Mouse (Mus musculus) left cerebral cortex, adult 8-10 months (tissue): ENCODE measurements around the gene Gm21209. TPM values are rescaled to one million over a fixed set of nuclear protein-coding genes. Genes with fewer than 3 reads are reported as not detected.
"Not testable (repeated sequence)": the region's sequence is repeated elsewhere in the genome, so short reads cannot be mapped to it uniquely, and the experiment has no call there.

ENCODE experiments used
- DNase-seq, 2 experiments: peaks; one replicate each; pipeline ENCODE4 v3.0.0; 2022; ENCODE audit warnings: low spot score in 2 of 2
- total RNA-seq, 4 experiments: library from RNA; stranded (reverse); gene quantifications; 2 replicates each; pipeline ENCODE4 v1.2.4; 2022

Gene Gm21209
- total RNA-seq = not detected

DNA sequence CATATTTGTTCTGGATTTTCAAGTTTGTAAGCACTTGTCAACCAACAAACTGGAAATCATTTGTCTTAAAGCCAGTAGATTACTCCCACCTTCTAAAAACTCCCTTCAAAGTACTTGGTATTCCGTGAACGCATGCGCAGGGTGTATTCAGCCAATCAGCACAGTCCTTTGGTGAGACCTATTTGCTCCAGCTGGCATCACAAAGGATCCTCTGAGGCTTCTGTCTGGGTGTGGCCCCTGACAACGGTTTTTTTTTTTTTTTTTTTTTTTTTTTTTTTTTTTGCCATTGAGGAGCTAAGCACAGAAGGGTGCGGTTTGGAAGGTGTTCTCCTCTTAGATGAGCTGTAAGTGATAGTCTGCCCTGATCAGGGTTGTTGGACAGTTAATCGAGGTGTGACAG is at the start of gene Gm21209:
TSS of gene Gm21209 (plus strand) at position 301 of the 400 bp plus-strand sequence.
- DNase-seq = not testable (repeated sequence)
